Mouse (Mus musculus): ENCODE results near the gene Jmjd1c. TPM values are rescaled to one million over a fixed set of nuclear protein-coding genes. Genes with fewer than 3 reads are reported as not detected.

The Jmjd1c gene
- total RNA-seq, 1 experiment, result 93.0 TPM

- Histone ChIP-seq H3K9ac (ENCODE audit: insufficient read depth, low read depth, low read length, poor library complexity, severe bottlenecking) (no peak overlapping the region), H3K9me3 (ENCODE audit: control insufficient read depth, insufficient read depth, low read depth, low read length) (no peaks in the 10 kb centered on the region), H3K36me3 (ENCODE audit: control insufficient read depth, insufficient read depth, low read length, poor library complexity, severe bottlenecking) (no peaks in the 10 kb centered on the region), H3K4me1 (ENCODE audit: control insufficient read depth in 2 of 2, insufficient read depth in 2 of 2, low read length in 2 of 2, poor library complexity in 1 of 2) (peaks cover 9 to 22% of the 10 kb centered on the region in 2 experiments), H3K27ac (ENCODE audit: insufficient read depth, low read depth, low read length, poor library complexity, severe bottlenecking) (no peak overlapping the region), H3K4me3 (ENCODE audit: insufficient read depth in 1 of 2, low read depth in 1 of 2, low read length in 2 of 2, poor library complexity in 1 of 2, severe bottlenecking in 1 of 2) (no peak overlapping the region)
- TF ChIP-seq MAFK (IDR thresholded peaks at IDR 0.05; ENCODE audit: insufficient read depth, low read depth, low read length) (no peak), ZNF384 (IDR thresholded peaks at IDR 0.05; ENCODE audit: low read depth, low read length) (no peak), HCFC1 (IDR thresholded peaks at IDR 0.05; ENCODE audit: borderline replicate concordance, insufficient read depth, low read length) (no peak), ZC3H11A (IDR thresholded peaks at IDR 0.05; ENCODE audit: borderline replicate concordance, low read depth, low read length) (no peak), CHD2 (IDR thresholded peaks at IDR 0.05; ENCODE audit: low read depth, low read length) (no peak)
- DNase-seq (ENCODE audit: low read depth, low spot score), result no peak
- in situ Hi-C loops (cut with MboI; ENCODE audit: low sequenced_read_pairs in 2 of 2, unreplicated experiment in 2 of 2), result loop anchor here (25.0 kb wide), 1 partner anchor 174 kb away; no protein-coding TSS in a partner anchor
Measured at GRCm38 (mm10) chr10:67085916-67086315, 10.0 kb upstream of the Jmjd1c start.

DNA sequence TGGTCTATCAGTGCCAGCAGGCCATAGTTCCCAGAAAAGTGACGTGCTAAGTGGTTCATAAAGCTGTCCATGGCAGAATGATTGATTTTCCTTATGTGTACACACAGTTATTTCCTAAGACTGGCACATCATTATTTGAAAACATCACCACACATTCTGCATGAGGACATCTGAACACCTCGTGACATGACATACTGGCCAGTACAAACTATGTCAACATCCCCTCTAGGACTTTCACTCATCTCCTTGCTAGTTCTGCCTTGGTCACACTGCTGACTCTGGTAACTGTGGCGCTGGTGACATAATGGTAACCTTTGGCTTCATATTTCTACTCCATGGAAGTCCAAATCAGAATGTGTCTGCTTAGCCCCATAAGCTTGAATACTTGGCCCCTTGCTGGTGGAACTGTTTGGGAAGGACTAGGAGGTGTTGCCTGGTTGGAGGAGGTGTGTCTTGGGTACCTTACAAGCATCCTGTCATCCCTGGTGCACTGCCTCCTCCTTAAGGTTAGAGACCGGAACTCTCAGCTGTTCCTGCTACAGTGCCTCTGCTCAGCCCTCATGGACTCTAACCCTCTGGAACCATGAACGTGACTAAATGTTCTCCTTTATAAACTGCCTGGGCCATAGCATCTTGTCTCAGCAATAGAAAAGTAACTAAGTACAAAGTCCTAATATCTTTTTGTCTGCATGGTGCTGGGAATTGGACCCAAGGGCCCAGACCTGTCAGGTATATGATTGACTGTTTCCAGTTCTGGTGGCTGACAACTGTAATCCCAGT, 8.3 kb upstream of the Jmjd1c start:
- Histone ChIP-seq H3K27ac (ENCODE audit: insufficient read depth, low read depth, low read length, poor library complexity, severe bottlenecking) (no peak overlapping the region), H3K4me1 (ENCODE audit: control insufficient read depth in 2 of 2, insufficient read depth in 2 of 2, low read length in 2 of 2, poor library complexity in 1 of 2) (peaks cover 4 to 16% of the 10 kb centered on the region in 2 experiments; a peak in 3 of 4 replicates), H3K9ac (ENCODE audit: insufficient read depth, low read depth, low read length, poor library complexity, severe bottlenecking) (no peak overlapping the region), H3K9me3 (ENCODE audit: control insufficient read depth, insufficient read depth, low read depth, low read length) (no peaks in the 10 kb centered on the region), H3K4me3 (ENCODE audit: insufficient read depth in 1 of 2, low read depth in 1 of 2, low read length in 2 of 2, poor library complexity in 1 of 2, severe bottlenecking in 1 of 2) (no peak overlapping the region), H3K36me3 (ENCODE audit: control insufficient read depth, insufficient read depth, low read length, poor library complexity, severe bottlenecking) (no peaks in the 10 kb centered on the region)
- no peak for DNase-seq (ENCODE audit: low read depth, low spot score)
- in situ Hi-C loops (cut with MboI; ENCODE audit: low sequenced_read_pairs in 2 of 2, unreplicated experiment in 2 of 2), result loop anchor here (25.0 kb wide), 1 partner anchor 175 kb away; no protein-coding TSS in a partner anchor
- TF ChIP-seq HCFC1 (IDR thresholded peaks at IDR 0.05; ENCODE audit: borderline replicate concordance, insufficient read depth, low read length) (no peak), ZC3H11A (IDR thresholded peaks at IDR 0.05; ENCODE audit: borderline replicate concordance, low read depth, low read length) (no peak), CHD2 (IDR thresholded peaks at IDR 0.05; ENCODE audit: low read depth, low read length) (no peak), MAFK (IDR thresholded peaks at IDR 0.05; ENCODE audit: insufficient read depth, low read depth, low read length) (no peak), ZNF384 (IDR thresholded peaks at IDR 0.05; ENCODE audit: low read depth, low read length) (no peak)

- DNase-seq (ENCODE audit: low read depth, low spot score), result no peak
- Histone ChIP-seq H3K36me3 (ENCODE audit: control insufficient read depth, insufficient read depth, low read length, poor library complexity, severe bottlenecking) (no peaks in the 10 kb centered on the region), H3K9ac (ENCODE audit: insufficient read depth, low read depth, low read length, poor library complexity, severe bottlenecking) (no peak overlapping the region), H3K4me1 (ENCODE audit: control insufficient read depth in 2 of 2, insufficient read depth in 2 of 2, low read length in 2 of 2, poor library complexity in 1 of 2) (peaks cover 6 to 8% of the 10 kb centered on the region in 2 experiments), H3K9me3 (ENCODE audit: control insufficient read depth, insufficient read depth, low read depth, low read length) (no peaks in the 10 kb centered on the region), H3K27ac (ENCODE audit: insufficient read depth, low read depth, low read length, poor library complexity, severe bottlenecking) (no peak overlapping the region), H3K4me3 (ENCODE audit: insufficient read depth in 1 of 2, low read depth in 1 of 2, low read length in 2 of 2, poor library complexity in 1 of 2, severe bottlenecking in 1 of 2) (no peak overlapping the region)
- in situ Hi-C loops (cut with MboI; ENCODE audit: low sequenced_read_pairs in 2 of 2, unreplicated experiment in 2 of 2), result loop anchor here (25.0 kb wide), 1 partner anchor 178 kb away; no protein-coding TSS in a partner anchor
- TF ChIP-seq CHD2 (IDR thresholded peaks at IDR 0.05; ENCODE audit: low read depth, low read length) (no peak), ZC3H11A (IDR thresholded peaks at IDR 0.05; ENCODE audit: borderline replicate concordance, low read depth, low read length) (no peak), MAFK (IDR thresholded peaks at IDR 0.05; ENCODE audit: insufficient read depth, low read depth, low read length) (no peak), ZNF384 (IDR thresholded peaks at IDR 0.05; ENCODE audit: low read depth, low read length) (no peak), HCFC1 (IDR thresholded peaks at IDR 0.05; ENCODE audit: borderline replicate concordance, insufficient read depth, low read length) (no peak)
Measured at GRCm38 (mm10) chr10:67090611-67091010, 5.3 kb upstream of the Jmjd1c start.

DNA sequence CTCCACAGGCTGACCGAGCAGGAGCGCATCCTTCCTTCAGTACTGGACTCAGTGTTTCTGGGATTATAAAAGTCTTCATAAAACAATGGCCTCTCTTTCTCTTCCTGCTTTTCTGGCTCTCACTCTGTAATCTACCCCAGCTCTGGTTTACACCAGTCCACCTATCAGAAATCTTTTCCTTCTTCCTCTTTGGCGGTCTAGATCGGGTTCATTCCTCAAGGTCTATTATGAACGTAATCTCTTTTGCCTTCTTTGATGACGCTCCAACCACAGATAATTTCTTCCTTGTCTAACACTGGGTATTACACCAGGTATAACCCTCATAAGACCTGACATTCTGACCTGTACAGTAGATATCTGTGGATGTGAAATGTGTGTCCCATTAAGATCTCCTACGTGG, 1.0 kb upstream of the Jmjd1c start:
- Histone ChIP-seq H3K27ac (ENCODE audit: insufficient read depth, low read depth, low read length, poor library complexity, severe bottlenecking) (no peak overlapping the region), H3K9me3 (ENCODE audit: control insufficient read depth, insufficient read depth, low read depth, low read length) (no peaks in the 10 kb centered on the region), H3K36me3 (ENCODE audit: control insufficient read depth, insufficient read depth, low read length, poor library complexity, severe bottlenecking) (peaks cover 2% of the 10 kb centered on the region; the same call in 1 of the 2 replicates), H3K9ac (ENCODE audit: insufficient read depth, low read depth, low read length, poor library complexity, severe bottlenecking) (no peak overlapping the region), H3K4me3 (ENCODE audit: insufficient read depth in 1 of 2, low read depth in 1 of 2, low read length in 2 of 2, poor library complexity in 1 of 2, severe bottlenecking in 1 of 2) (no peak overlapping the region), H3K4me1 (ENCODE audit: control insufficient read depth in 2 of 2, insufficient read depth in 2 of 2, low read length in 2 of 2, poor library complexity in 1 of 2) (peaks cover 3 to 9% of the 10 kb centered on the region in 2 experiments)
- TF ChIP-seq MAFK (IDR thresholded peaks at IDR 0.05; ENCODE audit: insufficient read depth, low read depth, low read length) (no peak), HCFC1 (IDR thresholded peaks at IDR 0.05; ENCODE audit: borderline replicate concordance, insufficient read depth, low read length) (no peak), CHD2 (IDR thresholded peaks at IDR 0.05; ENCODE audit: low read depth, low read length) (no peak), ZNF384 (IDR thresholded peaks at IDR 0.05; ENCODE audit: low read depth, low read length) (no peak), ZC3H11A (IDR thresholded peaks at IDR 0.05; ENCODE audit: borderline replicate concordance, low read depth, low read length) (no peak)
- in situ Hi-C loops (cut with MboI; ENCODE audit: low sequenced_read_pairs in 2 of 2, unreplicated experiment in 2 of 2), result loop anchor here (25.0 kb wide), 1 partner anchor 183 kb away; no protein-coding TSS in a partner anchor
- DNase-seq (ENCODE audit: low read depth, low spot score), result no peak
